Mouse (Mus musculus) brain, embryonic 14.5 days (tissue): Measurements from ENCODE around the gene Glyctk.

Experiments
- CTCF ChIP-seq: fragments of 200-500 bp; IDR thresholded peaks from 2 replicates; pipeline ENCODE4 v1.5.1; 2012; ENCODE audit warnings: inconsistent platforms, mild to moderate bottlenecking, moderate library complexity, borderline replicate concordance; ENCODE audit not compliant: insufficient read depth, insufficient read length; ENCODE audit errors: extremely low read depth
- POLR2A ChIP-seq: fragments of 200-500 bp; IDR thresholded peaks from 2 replicates; pipeline ENCODE4 v1.6.1; 2012; ENCODE audit warnings: mild to moderate bottlenecking, inconsistent platforms, borderline replicate concordance; ENCODE audit not compliant: poor library complexity, insufficient read depth, insufficient read length, severe bottlenecking; ENCODE audit errors: extremely low read depth

- TF ChIP-seq POLR2A (no peak), CTCF (no peak)
Observed at GRCm38 (mm10) chr9:106154106-106154505, 3.8 kb downstream of the Glyctk start.
